Mouse (Mus musculus) urinary bladder, postnatal 25 days (tissue): ENCODE results near the gene Hist1h2bj.
"Not testable (repeated sequence)": the region's sequence is repeated elsewhere in the genome, so short reads cannot be mapped to it uniquely, and the experiment has no call there.

Experiments used
- DNase-seq: peaks from one replicate; pipeline ENCODE4 v3.0.0; 2022; ENCODE audit warnings: low spot score

The Hist1h2bj gene

GRCm38 (mm10) chr13:22040464-22041141 is 2.4 kb upstream of the Hist1h2bj start:
- no peak for DNase-seq

GRCm38 (mm10) chr13:22041142-22041536 is 1.9 kb upstream of the Hist1h2bj start, which contains the start of gene Hist1h4i:
Gene Hist1h4i (minus strand): TSS chr13:22041362.
- peak; percentile 95 for DNase-seq

GRCm38 (mm10) chr13:22041651-22042567 is 1.1 kb upstream of the Hist1h2bj start:
- no peak for DNase-seq

GRCm38 (mm10) chr13:22043503-22044431 is 753 bp downstream of the Hist1h2bj start:
- DNase-seq, result no peak

GRCm38 (mm10) chr13:22044432-22045155 is 1.6 kb downstream of the Hist1h2bj start:
- no peak for DNase-seq

- DNase-seq, result no peak
These were observed 2.3 kb downstream of the Hist1h2bj start for GRCm38 (mm10) chr13:22045311-22045710.

GRCm38 (mm10) chr13:22049041-22049440 is 6.0 kb downstream of the Hist1h2bj start:
- DNase-seq, result no peak

- no peak for DNase-seq
These were observed 6.9 kb downstream of the Hist1h2bj start for GRCm38 (mm10) chr13:22049737-22050440.

GRCm38 (mm10) chr13:22050591-22051522 is 7.8 kb downstream of the Hist1h2bj start:
- DNase-seq, result peak; percentile 90

- no peak for DNase-seq
These were observed 8.5 kb downstream of the Hist1h2bj start for GRCm38 (mm10) chr13:22051523-22051859.

- DNase-seq, result no peak
These were observed 10.7 kb downstream of the Hist1h2bj start for GRCm38 (mm10) chr13:22053754-22054153.

GRCm38 (mm10) chr13:22061422-22061821 is 18.4 kb downstream of the Hist1h2bj start:
- no peak for DNase-seq

GRCm38 (mm10) chr13:22063468-22063867 is 20.5 kb downstream of the Hist1h2bj start:
- DNase-seq, result no peak

- DNase-seq, result not testable (repeated sequence)
These were observed 41.1 kb downstream of the Hist1h2bj start, which contains the start of gene Vmn1r188 for GRCm38 (mm10) chr13:22084140-22084539. Gene Vmn1r188 (plus strand): TSS chr13:22084440.
